Mouse (Mus musculus) Patski (cell line): ENCODE results near the gene Samd3. TPM values are rescaled to one million over a fixed set of nuclear protein-coding genes. Genes with fewer than 3 reads are reported as not detected.

Experiments used
- ATAC-seq: fragments of 100-300 bp; one replicate; pipeline ENCODE4 v1.8.0; 2021
- CTCF ChIA-PET: fragments of 350-600 bp; sonication (Branson Sonifier 250); formaldehyde crosslinking; loops from one replicate; lab custom pipeline; 2022; ENCODE audit warnings: inconsistent platforms; lab: Charles Lee
- POLR2A ChIA-PET: fragments of 350-600 bp; sonication (Branson Sonifier 250); formaldehyde crosslinking; loops from one replicate; lab custom pipeline; 2022; ENCODE audit warnings: antibody characterized with exemption, inconsistent platforms; lab: Charles Lee
- DNase-seq: peaks from one replicate; pipeline ENCODE4 v3.0.0-alpha.2; 2011; ENCODE audit warnings: low read depth, low spot score
- H3K27me3 ChIP-seq: fragments of 371-371 bp; one replicate; pipeline ENCODE4 v1.5.1; 2021
- CTCF ChIP-seq: fragments of 100-300 bp; IDR thresholded peaks from one replicate; pipeline ENCODE4 v1.5.1; 2021
- in situ Hi-C: fragments of 300-500 bp; cut with MboI; formaldehyde crosslinking; loops from 3 replicates; pipeline ENCODE4 v1.11.1; 2018; ENCODE audit warnings: low pct_unique_long_range_greater_than_20kb, mixed read lengths
- polyA plus RNA-seq: library from polyadenylated mRNA; unstranded; gene quantifications from one replicate; pipeline ENCODE4 v1.2.3, GENCODE M21; 2021

Gene Samd3
- polyA plus RNA-seq: not detected

DNA sequence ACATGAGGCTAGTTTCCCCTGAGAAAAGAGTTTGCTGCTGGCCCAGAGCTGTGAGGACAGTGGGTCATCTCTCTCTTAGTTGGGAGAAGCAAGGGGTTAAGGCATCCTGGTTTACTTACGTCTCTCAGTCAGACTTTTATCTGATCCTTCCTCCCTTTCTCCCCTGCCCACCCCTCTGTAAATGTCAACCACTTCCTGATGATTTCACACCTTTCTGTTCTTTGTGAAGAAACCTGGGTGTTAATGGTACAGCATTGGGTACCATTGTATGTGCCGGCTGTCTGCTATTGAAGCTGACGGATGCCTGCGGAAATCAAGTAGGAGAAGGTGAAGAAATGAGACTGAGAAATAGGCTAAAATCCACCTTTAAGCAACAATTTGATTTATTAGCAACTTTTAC is at the start of gene Samd3:
TSS of gene Samd3 (plus strand) at position 220 of the 400 bp plus-strand sequence.
- DNase-seq: no peak
- TF ChIP-seq CTCF: no peak
- peaks cover 5% of the 10 kb centered on the region for H3K27me3 ChIP-seq
- POLR2A ChIA-PET: no interaction called here
- in situ Hi-C loops: no loop called here
- CTCF ChIA-PET: interaction anchor here (1.3 kb wide), 1 partner anchor 27 kb away, joined by 3 read pairs; no protein-coding TSS in a partner anchor
- ATAC-seq: no peak

DNA sequence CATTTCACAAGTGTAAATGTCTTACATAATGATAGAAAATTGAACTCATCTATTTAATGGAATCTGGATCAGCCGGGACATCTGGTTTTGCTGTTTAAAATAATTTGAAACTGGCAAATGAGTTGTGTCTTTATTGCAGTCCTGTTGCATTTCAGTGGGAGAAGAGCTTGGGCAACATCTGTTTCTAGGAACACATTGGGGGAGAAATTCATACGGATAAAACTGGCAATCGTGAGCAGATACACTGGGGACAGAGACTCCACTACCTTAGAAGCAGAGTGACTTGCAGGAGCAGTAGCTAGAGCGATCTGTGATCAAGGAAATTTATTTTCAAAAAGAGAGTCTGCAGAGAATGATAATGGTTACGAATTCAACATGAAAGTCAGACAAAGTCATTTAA is 44.2 kb upstream of the Samd3 start:
- POLR2A ChIA-PET: no interaction called here
- no peak for ATAC-seq

DNA sequence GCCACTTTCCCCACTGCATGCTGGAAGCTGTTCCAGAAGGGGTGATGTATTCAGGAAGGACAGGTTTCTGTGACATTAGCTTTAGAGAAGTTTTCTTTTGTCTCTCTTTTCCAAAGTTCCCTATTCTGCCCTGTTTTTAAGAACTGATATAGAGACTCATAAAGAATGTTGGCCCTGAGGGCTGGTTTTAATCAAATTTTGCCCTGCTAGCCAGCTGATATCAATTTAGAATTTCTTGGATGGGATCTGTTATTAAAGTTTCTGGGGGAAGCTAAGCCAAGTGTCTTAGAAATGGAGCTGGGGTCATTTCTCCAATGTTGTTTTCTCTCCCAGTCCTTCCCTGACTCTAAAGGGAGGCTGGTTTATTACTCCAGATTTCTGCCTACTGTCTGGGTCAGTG is 38.7 kb upstream of the Samd3 start:
- ATAC-seq: no peak
- in situ Hi-C loops: no loop called here
- CTCF ChIA-PET: no interaction called here

More for the DNA sequence above, 44.2 kb upstream of the Samd3 start:
- in situ Hi-C loops: no loop called here
- H3K27me3 ChIP-seq: peaks cover 11% of the 10 kb centered on the region
- CTCF ChIA-PET: no interaction called here
- DNase-seq: no peak
- no peak for TF ChIP-seq CTCF

DNA sequence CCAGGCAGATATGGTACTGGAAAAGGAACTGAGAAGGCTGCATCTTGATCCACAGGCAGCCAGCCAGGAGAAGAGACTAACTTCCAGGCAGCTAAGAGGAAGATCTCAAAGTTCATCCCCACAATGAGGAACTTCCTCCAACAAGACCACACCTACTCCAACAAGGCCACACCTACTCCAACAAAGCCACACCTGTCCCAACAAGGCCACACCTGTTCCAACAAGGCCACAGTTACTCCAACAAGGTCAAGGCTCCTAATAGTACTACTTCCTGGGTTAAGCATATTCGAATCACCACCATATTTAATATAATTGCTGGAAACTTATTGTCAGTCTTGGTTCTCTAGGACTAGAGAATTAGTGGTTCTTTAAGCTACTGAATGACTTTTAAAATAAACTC is 34.6 kb upstream of the Samd3 start:
- peaks cover 13% of the 10 kb centered on the region for H3K27me3 ChIP-seq
- no peak for TF ChIP-seq CTCF
- CTCF ChIA-PET: no interaction called here
- in situ Hi-C loops: no loop called here
- DNase-seq (no peak), ATAC-seq (no peak)
- POLR2A ChIA-PET: no interaction called here

More for the DNA sequence above, 38.7 kb upstream of the Samd3 start:
- DNase-seq: no peak
- TF ChIP-seq CTCF: no peak
- peaks cover 16% of the 10 kb centered on the region for H3K27me3 ChIP-seq
- POLR2A ChIA-PET: no interaction called here

DNA sequence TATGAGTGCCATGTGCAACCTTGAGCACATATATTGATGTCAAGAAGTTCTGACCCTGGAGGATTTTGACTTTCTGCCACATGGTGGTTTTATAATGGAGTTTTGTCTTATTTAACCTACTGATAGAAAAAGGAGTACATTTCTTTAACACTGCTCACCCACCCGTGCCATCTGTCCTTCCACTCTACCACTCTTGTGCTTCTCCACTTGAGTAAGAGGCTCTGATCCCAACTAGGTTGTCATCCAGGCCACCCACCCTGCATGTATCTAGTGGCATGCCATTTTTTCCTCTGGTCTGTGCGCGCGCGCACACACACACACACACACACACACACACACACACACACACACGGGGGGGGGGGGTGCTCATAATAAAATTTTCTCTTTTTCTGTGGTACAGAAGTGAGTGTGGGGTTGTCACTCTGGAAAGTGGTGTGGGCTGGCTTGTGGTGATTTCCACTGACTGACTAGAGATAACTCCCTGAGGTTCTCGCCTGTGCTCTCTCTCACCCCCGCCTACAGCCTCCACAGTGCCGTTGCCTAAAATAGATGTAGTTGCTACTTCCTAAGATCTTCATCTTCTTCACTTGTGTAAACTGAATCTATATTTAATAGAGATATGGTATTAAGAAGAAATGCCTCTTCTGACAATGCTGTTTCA is 26.7 kb upstream of the Samd3 start:
- no peak for ATAC-seq
- in situ Hi-C loops: no loop called here
- TF ChIP-seq CTCF: no peak

DNA sequence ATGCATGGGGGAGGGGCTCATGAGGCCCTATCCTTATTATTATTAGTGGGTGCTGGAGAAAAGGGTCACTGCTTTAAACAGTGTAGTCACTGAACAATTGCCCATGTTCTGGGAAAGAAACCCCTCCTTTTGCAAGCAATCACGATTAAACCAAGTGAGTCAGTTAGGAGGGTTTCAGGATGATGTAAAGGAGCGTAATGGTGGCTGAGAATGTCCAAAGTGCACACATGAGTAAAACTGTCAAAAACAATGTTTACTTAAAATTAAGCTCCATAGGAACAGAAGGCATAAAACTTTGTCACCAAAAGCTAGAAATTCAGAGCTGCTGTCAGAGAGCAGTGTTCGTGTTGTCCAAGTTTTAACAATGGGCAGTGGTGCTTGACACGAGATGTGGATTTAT is 8.8 kb upstream of the Samd3 start:
- in situ Hi-C loops: no loop called here

More for the DNA sequence above, 26.7 kb upstream of the Samd3 start:
- ChIA-PET CTCF (no interaction called here), POLR2A (no interaction called here)
- H3K27me3 ChIP-seq: peaks cover 11% of the 10 kb centered on the region
- no peak for DNase-seq

DNA sequence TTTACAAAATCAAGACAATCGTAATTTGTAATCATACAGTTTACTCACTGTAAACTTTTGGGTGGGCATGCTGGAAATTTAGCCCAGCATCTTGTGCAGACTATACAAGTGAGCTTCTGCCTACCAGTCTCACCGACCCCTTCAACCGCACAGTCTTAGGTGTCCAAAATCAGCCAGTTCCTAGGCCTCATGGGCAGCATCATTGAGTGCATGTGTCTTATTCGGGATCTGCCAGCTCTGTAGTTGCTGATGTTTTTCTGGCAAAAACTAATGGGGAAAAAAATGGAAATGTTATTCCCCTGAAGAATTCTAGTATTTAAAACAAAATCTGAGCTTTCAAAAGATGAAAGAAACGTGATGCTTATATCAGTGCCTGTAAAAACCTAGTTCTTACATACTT is 3.3 kb upstream of the Samd3 start:
- in situ Hi-C loops: no loop called here
- CTCF ChIA-PET: no interaction called here
- H3K27me3 ChIP-seq: peaks cover 5% of the 10 kb centered on the region
- ATAC-seq (no peak), DNase-seq (no peak)
- no peak for TF ChIP-seq CTCF
- POLR2A ChIA-PET: no interaction called here

More for the DNA sequence above, 8.8 kb upstream of the Samd3 start:
- DNase-seq: no peak
- TF ChIP-seq CTCF: no peak
- ChIA-PET CTCF (interaction anchor here (1.2 kb wide), 1 partner anchor 17 kb away, joined by 5 read pairs; no protein-coding TSS in a partner anchor), POLR2A (no interaction called here)
- H3K27me3 ChIP-seq: no peaks in the 10 kb centered on the region
- ATAC-seq: no peak

DNA sequence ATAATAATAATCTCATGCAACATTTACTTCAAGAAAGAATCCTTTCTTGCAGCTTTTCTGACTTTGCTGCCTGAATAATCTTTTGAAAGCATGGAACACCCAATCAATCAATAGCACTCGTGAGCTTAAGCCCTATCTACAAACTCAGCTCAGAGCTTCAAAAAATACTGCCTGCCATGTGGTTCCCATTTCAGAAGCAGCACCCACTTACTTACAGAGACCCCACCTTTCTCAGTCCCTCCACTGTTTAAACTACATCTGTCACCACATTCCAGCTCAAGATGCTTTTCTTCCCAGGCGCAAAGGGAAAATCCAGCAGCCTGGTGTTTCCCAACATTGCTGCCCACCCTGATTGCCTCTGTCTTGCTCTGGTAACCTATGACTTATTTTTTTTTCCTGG is 2.8 kb upstream of the Samd3 start:
- in situ Hi-C loops: no loop called here
- POLR2A ChIA-PET: no interaction called here
- CTCF ChIA-PET: no interaction called here
- peaks cover 5% of the 10 kb centered on the region for H3K27me3 ChIP-seq
- ATAC-seq (no peak), DNase-seq (no peak)
- no peak for TF ChIP-seq CTCF

DNA sequence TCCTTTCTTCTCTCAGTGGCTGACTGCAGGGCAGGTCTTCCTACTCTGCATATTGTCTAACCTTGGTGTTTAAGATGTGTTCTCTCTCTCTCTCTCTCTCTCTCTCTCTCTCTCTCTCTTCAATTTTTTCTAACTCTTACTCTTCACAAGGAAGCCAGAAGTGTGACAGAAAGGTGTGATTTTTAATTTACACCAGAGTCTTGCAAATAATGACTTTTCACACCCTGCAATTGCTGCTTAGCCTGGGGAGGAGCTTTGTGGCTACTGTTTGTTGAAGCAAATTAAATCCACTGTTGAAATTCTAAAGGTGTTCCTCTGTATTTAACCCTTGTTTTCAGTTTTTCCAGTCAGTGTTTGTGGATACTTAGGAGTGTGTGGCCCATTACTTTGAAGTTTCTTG is 1.3 kb upstream of the Samd3 start:
- POLR2A ChIA-PET: no interaction called here

DNA sequence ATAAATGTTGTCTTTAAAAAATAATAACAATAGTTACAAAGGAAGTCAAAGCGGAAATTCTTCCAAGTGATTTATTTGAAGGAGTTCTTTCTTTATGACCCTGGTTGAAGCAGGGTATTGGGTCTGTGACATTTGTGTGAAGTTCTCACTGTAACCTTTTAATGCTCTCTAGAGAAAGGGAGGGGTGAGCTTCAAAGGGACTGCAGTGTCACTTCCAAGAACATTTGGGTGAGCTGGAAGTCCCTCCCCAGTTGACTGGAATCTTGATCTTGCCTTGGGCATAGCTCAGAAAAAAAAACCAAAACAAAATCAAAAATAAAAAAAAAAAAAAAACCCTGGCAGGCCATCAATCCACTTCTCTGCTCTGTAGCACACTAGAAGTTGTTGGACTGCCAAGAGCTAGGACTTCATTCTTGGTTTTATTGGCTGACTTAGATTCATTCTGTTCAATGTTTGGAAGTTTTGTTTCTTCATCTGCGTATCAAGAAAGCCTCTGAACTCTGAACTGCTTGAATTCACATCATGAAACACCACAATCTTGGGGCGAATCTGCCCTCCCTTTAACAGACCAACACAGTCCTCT is 2.7 kb downstream of the Samd3 start:
- DNase-seq (no peak), ATAC-seq (no peak)
- no peak for TF ChIP-seq CTCF
- in situ Hi-C loops: no loop called here
- ChIA-PET CTCF (interaction anchor here (0.8 kb wide), 1 partner anchor 26 kb away, joined by 3 read pairs; no protein-coding TSS in a partner anchor), POLR2A (no interaction called here)
- peaks cover 4% of the 10 kb centered on the region for H3K27me3 ChIP-seq

More for the DNA sequence above, 1.3 kb upstream of the Samd3 start:
- CTCF ChIA-PET: interaction anchor here (0.7 kb wide), 1 partner anchor 251 kb away, joined by 3 read pairs; no protein-coding TSS in a partner anchor
- TF ChIP-seq CTCF: no peak
- H3K27me3 ChIP-seq: peaks cover 5% of the 10 kb centered on the region
- in situ Hi-C loops: no loop called here
- ATAC-seq (no peak), DNase-seq (no peak)

DNA sequence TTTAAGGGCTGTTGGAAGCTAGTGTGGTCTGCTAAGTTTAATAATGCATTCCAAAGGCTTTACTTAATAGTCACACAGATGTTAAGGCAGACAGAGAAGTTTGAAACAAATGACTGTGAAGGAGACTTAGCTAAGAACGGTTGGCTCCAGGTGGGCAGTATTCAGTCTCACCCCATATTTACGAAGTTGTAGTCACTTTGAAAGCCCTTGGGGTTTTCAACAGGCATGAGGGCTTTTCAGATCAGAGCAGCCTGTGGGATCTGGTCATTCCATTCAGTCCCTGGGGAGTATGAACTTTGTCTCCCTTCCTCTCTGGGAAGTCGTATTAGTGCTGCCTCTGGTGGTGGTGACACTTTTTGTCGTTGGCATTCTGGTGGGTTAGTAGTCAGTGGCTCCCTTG is 9.1 kb downstream of the Samd3 start:
- peak; percentile 57 for ATAC-seq
- in situ Hi-C loops: no loop called here
- ChIA-PET POLR2A (no interaction called here), CTCF (interaction anchor here (0.7 to 1.9 kb wide), 3 partner anchors 9 to 57 kb away, joined by 3 to 5 read pairs (median 3); no protein-coding TSS in a partner anchor)
- TF ChIP-seq CTCF: peak; percentile 18
- no peak for DNase-seq
- H3K27me3 ChIP-seq: peaks cover 6% of the 10 kb centered on the region
